Mouse (Mus musculus): ENCODE measurements around the gene Itpkb.

- TF ChIP-seq POLR2A (IDR thresholded peaks at IDR 0.05; ENCODE audit: low read depth, low read length) (no peak), CTCF (IDR thresholded peaks at IDR 0.05; ENCODE audit: borderline replicate concordance, insufficient read depth, low read length) (no peak)
Observed at GRCm38 (mm10) chr1:180462396-180462795, 132.1 kb downstream of the Itpkb start.
